Mouse (Mus musculus): ENCODE data around the gene B3gat1. TPM values are rescaled to one million over a fixed set of nuclear protein-coding genes. Genes with fewer than 3 reads are reported as not detected.
A peak's percentile ranks its signal among the peaks of the same experiment; 100 is the strongest.

The B3gat1 gene
- polyA plus RNA-seq, 1 experiment from 2014 or later: 26.0 TPM

GRCm38 (mm10) chr9:26798205-26798604 is 64.7 kb downstream of the B3gat1 start:
- H3K4me1 ChIP-seq (ENCODE audit: control insufficient read depth, insufficient read depth, low read length): no peaks in the 10 kb centered on the region
- no peak overlapping the region for H3K9ac ChIP-seq (ENCODE audit: low read length)
- ATAC-seq (no peak), DNase-seq (ENCODE audit: low spot score) (no peak)
- H3K27ac ChIP-seq (ENCODE audit: low read depth, low read length): no peak overlapping the region
- no peak overlapping the region for H3K4me2 ChIP-seq (ENCODE audit: low read length)
- H3K4me3 ChIP-seq (ENCODE audit: low read depth, low read length): no peak overlapping the region
- H3K36me3 ChIP-seq (ENCODE audit: control insufficient read depth, insufficient read depth, low read length): no peaks in the 10 kb centered on the region
- no peaks in the 10 kb centered on the region for H3K27me3 ChIP-seq (replicated peaks; ENCODE audit: control insufficient read depth, insufficient read depth, low read length)
- 92% methylated on average over 3 of the region's 3 CpGs for WGBS
- H3K9me3 ChIP-seq (replicated peaks; ENCODE audit: control insufficient read depth, low read length): no peaks in the 10 kb centered on the region

GRCm38 (mm10) chr9:26798731-26799130 is 65.2 kb downstream of the B3gat1 start:
- H3K9me3 ChIP-seq (replicated peaks; ENCODE audit: control insufficient read depth, low read length): no peaks in the 10 kb centered on the region
- no peak for DNase-seq (ENCODE audit: low spot score)
- no peak for ATAC-seq
- H3K9ac ChIP-seq (ENCODE audit: low read length): no peak overlapping the region
- no peaks in the 10 kb centered on the region for H3K4me1 ChIP-seq (ENCODE audit: control insufficient read depth, insufficient read depth, low read length)
- no peak overlapping the region for H3K4me3 ChIP-seq (ENCODE audit: low read depth, low read length)
- H3K27ac ChIP-seq (ENCODE audit: low read depth, low read length): no peak overlapping the region
- no peaks in the 10 kb centered on the region for H3K27me3 ChIP-seq (replicated peaks; ENCODE audit: control insufficient read depth, insufficient read depth, low read length)
- H3K36me3 ChIP-seq (ENCODE audit: control insufficient read depth, insufficient read depth, low read length): no peaks in the 10 kb centered on the region
- H3K4me2 ChIP-seq (ENCODE audit: low read length): no peak overlapping the region
- 81% methylated on average over 1 of the region's 1 CpGs for WGBS

GRCm38 (mm10) chr9:26800357-26800756 is 66.8 kb downstream of the B3gat1 start:
- no peak overlapping the region for H3K4me2 ChIP-seq (ENCODE audit: low read length)
- H3K9ac ChIP-seq (ENCODE audit: low read length): no peak overlapping the region
- no peak overlapping the region for H3K4me3 ChIP-seq (ENCODE audit: low read depth, low read length)
- no peaks in the 10 kb centered on the region for H3K27me3 ChIP-seq (replicated peaks; ENCODE audit: control insufficient read depth, insufficient read depth, low read length)
- 97% methylated on average over 2 of the region's 2 CpGs for WGBS
- H3K4me1 ChIP-seq (ENCODE audit: control insufficient read depth, insufficient read depth, low read length): no peaks in the 10 kb centered on the region
- no peak overlapping the region for H3K27ac ChIP-seq (ENCODE audit: low read depth, low read length)
- H3K36me3 ChIP-seq (ENCODE audit: control insufficient read depth, insufficient read depth, low read length): no peaks in the 10 kb centered on the region
- DNase-seq (ENCODE audit: low spot score): no peak
- H3K9me3 ChIP-seq (replicated peaks; ENCODE audit: control insufficient read depth, low read length): no peaks in the 10 kb centered on the region
- ATAC-seq: no peak

GRCm38 (mm10) chr9:26804321-26804720 is 70.8 kb downstream of the B3gat1 start:
- Histone ChIP-seq H3K4me1 (ENCODE audit: control insufficient read depth, insufficient read depth, low read length) (peaks cover 3% of the 10 kb centered on the region; the same call in 1 of the 2 replicates), H3K9me3 (replicated peaks; ENCODE audit: control insufficient read depth, low read length) (no peaks in the 10 kb centered on the region), H3K9ac (ENCODE audit: low read length) (no peak overlapping the region), H3K27ac (ENCODE audit: low read depth, low read length) (no peak overlapping the region), H3K4me2 (ENCODE audit: low read length) (no peak overlapping the region), H3K36me3 (ENCODE audit: control insufficient read depth, insufficient read depth, low read length) (no peaks in the 10 kb centered on the region), H3K27me3 (replicated peaks; ENCODE audit: control insufficient read depth, insufficient read depth, low read length) (no peaks in the 10 kb centered on the region), H3K4me3 (ENCODE audit: low read depth, low read length) (no peak overlapping the region)
- DNase-seq (ENCODE audit: low spot score): no peak
- ATAC-seq: no peak

GRCm38 (mm10) chr9:26805935-26806666 is 72.6 kb downstream of the B3gat1 start, which contains the start of gene Glb1l2:
TSS of gene Glb1l2 (minus strand) at chr9:26806468.
- H3K4me3 ChIP-seq (ENCODE audit: low read depth, low read length): peak within 1 kb of the TSS; percentile 42
- no peaks in the 10 kb centered on the region for H3K9me3 ChIP-seq (replicated peaks; ENCODE audit: control insufficient read depth, low read length)
- H3K27ac ChIP-seq (ENCODE audit: low read depth, low read length): no peak within 1 kb of the TSS; the same call in 1 of the 2 replicates
- H3K27me3 ChIP-seq (replicated peaks; ENCODE audit: control insufficient read depth, insufficient read depth, low read length): no peaks in the 10 kb centered on the region
- WGBS: under 1% methylated on average over 33 of the region's 33 CpGs
- no peaks in the 10 kb centered on the region for H3K36me3 ChIP-seq (ENCODE audit: control insufficient read depth, insufficient read depth, low read length)
- peak within 1 kb of the TSS; percentile 58 for H3K4me2 ChIP-seq (ENCODE audit: low read length)
- H3K9ac ChIP-seq (ENCODE audit: low read length): peak within 1 kb of the TSS; percentile 33
- ATAC-seq (peak; percentile 100), DNase-seq (ENCODE audit: low spot score) (peak; percentile 96)
- peaks cover 3% of the 10 kb centered on the region; the same call in 1 of the 2 replicates for H3K4me1 ChIP-seq (ENCODE audit: control insufficient read depth, insufficient read depth, low read length)

- ATAC-seq (no peak), DNase-seq (ENCODE audit: low spot score) (no peak)
- Histone ChIP-seq H3K4me3 (ENCODE audit: low read depth, low read length) (no peak overlapping the region), H3K4me2 (ENCODE audit: low read length) (no peak overlapping the region), H3K9me3 (replicated peaks; ENCODE audit: control insufficient read depth, low read length) (no peaks in the 10 kb centered on the region), H3K27ac (ENCODE audit: low read depth, low read length) (no peak overlapping the region), H3K36me3 (ENCODE audit: control insufficient read depth, insufficient read depth, low read length) (no peaks in the 10 kb centered on the region), H3K27me3 (replicated peaks; ENCODE audit: control insufficient read depth, insufficient read depth, low read length) (no peaks in the 10 kb centered on the region), H3K4me1 (ENCODE audit: control insufficient read depth, insufficient read depth, low read length) (peaks cover 3% of the 10 kb centered on the region; the same call in 1 of the 2 replicates), H3K9ac (ENCODE audit: low read length) (no peak overlapping the region)
- 64% methylated on average over 2 of the region's 2 CpGs for WGBS
Observed at GRCm38 (mm10) chr9:26808735-26809134, 75.2 kb downstream of the B3gat1 start.

Other genes with a start within 250 kb of the B3gat1 start
- 2.3 and 2.9 TPM in 2 replicates for gene Glb1l2, start 72.7 kb downstream of the B3gat1 start, polyA plus RNA-seq (2014; fragmentation: Nextera tagmentation; extraction: Ambion mirVana)
- not detected in 2 replicates for gene Glb1l3, start 127.2 kb downstream of the B3gat1 start, polyA plus RNA-seq (2014; fragmentation: Nextera tagmentation; extraction: Ambion mirVana)
- gene Gm1110, start 189.4 kb downstream of the B3gat1 start, polyA plus RNA-seq (2014; fragmentation: Nextera tagmentation; extraction: Ambion mirVana): 0.67 and 0.70 TPM in 2 replicates

All from forebrain, embryonic 14.5 days (tissue).